Mouse (Mus musculus) urinary bladder, postnatal 10 days (tissue): Measurements from ENCODE around the gene Cript.

Experiments
- DNase-seq: peaks from one replicate; pipeline ENCODE4 v3.0.0; 2022; ENCODE audit warnings: low spot score

Cript gene

DNA sequence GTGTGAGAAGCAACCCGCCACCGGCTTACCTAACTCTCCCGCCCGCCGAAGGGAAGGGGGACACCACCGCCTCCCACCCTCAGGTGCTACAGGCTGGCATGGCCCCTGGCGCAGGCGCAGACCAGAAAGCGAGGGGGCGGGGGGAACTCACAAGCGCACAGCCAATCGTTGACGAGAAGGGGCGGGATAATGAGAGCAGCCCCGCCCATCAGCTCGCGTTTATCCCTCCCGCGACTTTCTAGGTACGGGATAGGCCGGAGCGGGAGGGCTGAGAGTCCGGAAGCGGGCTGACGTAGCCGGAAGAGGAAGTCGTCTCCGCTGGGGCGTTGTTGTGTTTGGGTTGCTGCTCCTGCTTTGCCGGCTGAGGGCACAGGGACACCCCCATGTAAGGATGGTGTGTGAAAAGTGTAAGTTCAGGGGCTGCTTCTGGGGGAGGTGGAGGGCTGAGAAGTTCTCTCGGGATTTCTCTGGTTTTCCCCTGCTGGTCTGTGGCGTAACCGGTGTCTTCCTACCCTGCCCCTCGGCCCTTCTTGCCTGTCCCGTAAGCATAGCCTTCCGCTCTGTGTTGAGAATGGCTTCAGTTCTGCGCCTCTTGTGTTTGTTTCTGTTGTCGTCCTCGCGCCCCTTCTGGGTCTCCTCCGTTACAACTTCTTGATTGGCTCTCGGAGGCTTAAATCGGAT lies at the start of gene Cript, which contains the start of gene Pigf:
Cript (plus strand) TSS at position 282 of the 681 bp plus-strand sequence.
Pigf (minus strand) TSS at position 138 of the 681 bp plus-strand sequence.
- peak; percentile 88 for DNase-seq

DNA sequence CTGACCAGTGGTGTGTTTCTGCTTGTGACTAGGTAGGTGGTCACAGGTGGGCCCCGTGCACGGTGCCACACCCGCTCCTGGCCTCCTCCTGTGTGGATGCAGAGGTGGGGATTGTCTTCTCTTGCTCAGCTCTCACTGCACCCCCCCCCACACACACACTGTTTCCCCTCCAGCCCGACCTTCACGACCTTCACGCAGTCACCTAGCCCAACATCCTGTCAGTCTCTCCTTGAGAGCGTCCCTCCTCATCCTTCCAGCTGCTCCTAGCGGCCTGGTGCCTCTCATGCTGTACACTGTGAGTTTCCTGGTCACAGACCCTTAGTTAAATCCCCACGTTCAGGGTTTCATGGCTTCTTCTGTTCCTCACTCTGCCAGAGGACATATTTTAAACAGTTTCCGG lies 49.0 kb upstream of the Cript start:
- DNase-seq: no peak

DNA sequence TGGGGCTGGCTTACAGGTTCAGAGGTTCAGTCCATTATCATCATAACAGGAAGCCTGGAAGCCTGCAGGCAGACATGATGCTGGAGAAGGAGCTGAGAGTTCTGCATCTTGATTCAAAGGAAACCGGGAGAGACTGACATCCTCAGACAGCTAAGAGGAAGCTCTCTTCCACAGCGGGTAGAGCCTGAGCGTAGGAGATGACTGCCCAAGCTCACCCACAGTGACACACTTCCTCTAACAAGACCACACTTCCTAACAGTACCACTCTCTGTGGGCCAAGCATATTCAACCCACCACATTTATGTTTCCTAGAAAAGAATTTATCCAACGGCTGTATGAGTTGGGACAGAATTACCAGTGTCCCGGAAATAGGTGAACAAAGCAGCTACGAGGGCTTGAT lies 46.9 kb upstream of the Cript start:
- no peak for DNase-seq

DNA sequence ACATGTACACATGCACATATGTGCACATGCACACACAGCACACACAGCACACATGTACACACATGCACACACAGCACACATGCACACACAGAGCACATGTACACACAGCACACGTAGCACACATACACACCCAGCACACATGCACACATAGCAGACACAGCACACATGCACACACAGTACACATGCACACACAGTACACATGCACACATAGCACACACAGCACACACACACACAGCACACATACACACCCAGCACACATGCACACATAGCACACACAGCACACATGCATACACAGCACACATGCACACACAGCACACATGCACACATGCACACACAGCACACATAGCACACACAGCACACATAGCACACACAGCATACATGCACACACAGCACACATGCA lies 44.1 kb upstream of the Cript start:
- DNase-seq: no peak

- no peak for DNase-seq
Observed at GRCm38 (mm10) chr17:86981701-86982100, 43.6 kb upstream of the Cript start.

- DNase-seq: no peak
Observed at GRCm38 (mm10) chr17:86982497-86982896, 42.9 kb upstream of the Cript start.

DNA sequence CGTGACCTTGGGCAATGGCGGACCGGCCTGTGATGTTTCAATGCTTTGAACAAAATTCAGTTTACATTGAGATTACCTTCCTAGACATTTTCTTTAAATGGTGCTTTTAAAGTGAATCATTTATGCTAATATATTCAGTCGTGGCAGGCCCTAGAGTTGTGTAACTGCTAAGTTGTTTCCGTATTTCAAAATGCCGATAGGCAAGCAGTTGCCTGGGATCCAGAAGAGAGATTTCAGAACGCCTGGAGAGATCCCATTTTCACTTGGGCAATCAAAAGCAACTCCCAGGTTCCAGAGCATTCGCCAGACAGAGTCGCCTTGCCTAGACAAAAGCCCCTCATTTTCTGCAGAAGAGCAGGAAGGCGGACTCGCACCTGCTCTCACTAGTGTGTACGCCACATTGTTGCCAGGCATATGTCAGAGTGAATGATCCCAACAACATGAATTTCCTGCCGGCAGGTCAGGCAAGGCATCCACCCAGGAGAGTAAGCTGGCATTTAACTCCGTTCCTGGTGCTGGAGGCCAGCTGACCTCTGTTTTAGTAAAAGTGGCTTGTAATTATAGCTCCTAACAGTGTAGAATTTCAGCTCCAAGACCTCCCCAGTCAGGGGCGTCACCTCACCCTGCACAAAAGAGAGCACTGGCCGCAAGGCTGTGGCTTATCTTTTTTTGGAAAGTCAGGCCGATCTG lies 38.8 kb upstream of the Cript start:
- DNase-seq: no peak

GRCm38 (mm10) chr17:86988161-86988560 lies 37.2 kb upstream of the Cript start:
- no peak for DNase-seq

- DNase-seq: no peak
Observed at GRCm38 (mm10) chr17:86988601-86989184, 36.7 kb upstream of the Cript start.

- no peak for DNase-seq
Observed at GRCm38 (mm10) chr17:86991306-86991705, 34.0 kb upstream of the Cript start.

DNA sequence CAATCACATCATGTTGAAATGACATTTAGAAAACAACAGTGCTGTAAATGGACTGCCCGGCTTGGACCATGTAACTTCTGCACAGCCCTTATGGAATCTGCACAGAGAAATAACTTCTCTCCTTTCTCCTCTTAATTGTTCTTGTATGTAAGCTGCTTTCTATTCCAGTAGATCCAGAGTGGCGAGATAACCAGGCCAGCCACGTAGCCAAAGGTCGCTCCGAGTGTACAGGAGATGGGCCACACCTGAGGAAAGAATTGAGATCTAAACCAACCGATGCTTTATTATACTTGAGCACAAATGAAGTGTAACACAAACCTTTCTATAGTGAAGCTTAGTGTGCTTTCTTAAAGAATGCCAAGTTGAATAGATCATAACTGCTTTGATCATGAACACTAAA lies 28.0 kb upstream of the Cript start:
- DNase-seq: no peak

DNA sequence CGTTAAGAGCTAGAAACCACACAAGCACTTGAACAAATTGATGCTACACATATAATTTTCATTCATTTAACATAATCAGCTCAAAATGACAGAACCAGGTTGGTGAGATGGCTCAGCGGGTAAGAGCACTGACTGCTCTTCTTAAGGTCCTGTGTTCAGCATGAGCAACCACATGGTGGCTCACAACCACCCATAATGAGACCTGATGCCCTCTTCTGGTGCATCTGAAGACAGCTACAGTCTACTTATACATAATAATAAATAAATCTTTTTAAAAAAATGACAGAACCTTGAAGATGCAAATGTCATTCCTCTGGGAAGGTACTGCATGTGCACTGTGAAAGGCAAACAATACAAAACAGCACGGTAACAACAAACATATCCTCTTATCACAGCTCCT lies 16.4 kb upstream of the Cript start:
- no peak for DNase-seq

- no peak for DNase-seq
Observed at GRCm38 (mm10) chr17:87011301-87012019, 13.9 kb upstream of the Cript start.

- DNase-seq: no peak
Observed at GRCm38 (mm10) chr17:87019692-87020091, 5.7 kb upstream of the Cript start.

GRCm38 (mm10) chr17:87024491-87025242 lies 683 bp upstream of the Cript start:
- DNase-seq: no peak

- DNase-seq: no peak
Observed at GRCm38 (mm10) chr17:87036141-87037073, 11.1 kb downstream of the Cript start.

DNA sequence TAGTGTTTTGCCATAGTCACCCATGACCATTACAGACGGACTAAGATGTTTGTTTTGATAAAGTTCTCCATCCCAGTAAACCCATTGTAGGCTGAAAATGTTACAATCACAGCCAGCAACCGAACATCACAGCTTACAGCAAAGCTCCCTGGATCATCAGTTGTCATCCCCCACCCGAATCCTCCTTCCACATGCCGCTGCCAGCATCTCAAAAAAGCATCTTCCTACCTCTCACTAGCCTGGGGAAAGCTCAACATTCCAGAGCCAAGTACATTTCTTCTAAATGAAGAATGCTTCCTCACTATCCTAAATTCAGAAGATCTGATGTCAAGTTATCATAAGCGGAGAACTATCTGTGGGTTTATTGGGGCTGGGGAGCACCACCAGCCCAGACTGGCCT lies 13.1 kb downstream of the Cript start:
- DNase-seq: no peak

DNA sequence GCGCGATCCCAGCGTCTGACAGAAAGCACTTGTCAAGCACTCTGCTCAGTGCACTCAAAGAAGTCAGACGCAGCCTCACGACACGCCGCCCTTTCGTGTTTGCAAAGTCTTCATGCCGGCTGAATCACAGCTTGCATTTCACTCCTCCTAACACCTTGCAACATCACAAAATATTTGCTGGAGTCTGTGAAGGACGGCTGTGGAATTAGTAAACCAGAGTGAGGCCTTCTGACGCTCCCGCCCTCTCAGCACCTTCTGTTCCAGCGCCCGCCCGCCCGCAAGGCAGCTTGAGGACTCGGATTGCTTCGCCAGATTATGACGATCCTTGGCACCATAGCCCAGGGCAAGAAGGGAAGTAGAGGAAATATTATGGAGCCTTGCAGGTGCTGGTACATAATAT lies 16.4 kb downstream of the Cript start:
- no peak for DNase-seq

DNA sequence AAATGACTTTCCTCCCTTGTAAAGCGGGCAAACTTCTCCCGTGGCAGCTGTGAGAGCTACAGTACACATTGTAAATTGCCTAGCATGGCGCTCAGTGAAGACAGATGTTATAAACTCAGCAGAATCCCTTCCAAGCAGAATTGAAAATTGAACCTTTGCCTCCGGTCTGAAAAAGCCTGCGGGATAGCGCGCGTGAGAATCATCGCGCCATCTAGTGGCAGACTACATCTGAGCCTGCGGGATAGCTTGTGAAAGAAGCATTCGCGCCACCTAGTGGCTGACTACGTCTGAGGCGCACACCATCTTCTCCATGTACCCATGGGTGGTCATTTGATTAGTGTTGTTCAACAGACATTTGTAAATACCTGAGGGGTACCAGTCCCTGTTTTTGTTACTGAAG lies 19.0 kb downstream of the Cript start:
- peak; percentile 70 for DNase-seq

DNA sequence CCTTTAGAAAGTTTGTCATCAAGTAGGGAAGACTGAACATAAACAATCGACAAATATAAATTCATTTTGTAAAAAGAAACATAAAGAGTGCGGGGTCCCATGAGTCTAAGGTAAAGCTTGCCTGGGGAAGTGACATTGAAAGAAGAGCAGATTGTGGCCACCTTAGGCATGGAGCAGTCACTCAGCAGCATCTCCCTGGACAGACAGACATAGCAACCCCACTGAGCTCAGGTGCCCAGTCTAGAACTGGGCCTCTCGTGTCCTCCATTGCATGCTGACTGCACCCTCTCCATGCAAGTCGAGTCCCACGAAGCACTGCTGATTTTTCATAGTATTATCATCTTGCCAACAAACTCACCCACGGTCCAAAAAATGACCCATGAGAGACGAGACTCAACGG lies 19.4 kb downstream of the Cript start:
- DNase-seq: no peak

GRCm38 (mm10) chr17:87049696-87050095 lies 24.3 kb downstream of the Cript start:
- no peak for DNase-seq
